Mouse (Mus musculus): ENCODE data around the gene Ddx23. TPM values are rescaled to one million over a fixed set of nuclear protein-coding genes. Genes with fewer than 3 reads are reported as not detected.
A peak's percentile ranks its signal among the peaks of the same experiment; 100 is the strongest.

Ddx23 gene
- polyA plus RNA-seq, 1 experiment from 2014 or later: 22.0 TPM

DNA sequence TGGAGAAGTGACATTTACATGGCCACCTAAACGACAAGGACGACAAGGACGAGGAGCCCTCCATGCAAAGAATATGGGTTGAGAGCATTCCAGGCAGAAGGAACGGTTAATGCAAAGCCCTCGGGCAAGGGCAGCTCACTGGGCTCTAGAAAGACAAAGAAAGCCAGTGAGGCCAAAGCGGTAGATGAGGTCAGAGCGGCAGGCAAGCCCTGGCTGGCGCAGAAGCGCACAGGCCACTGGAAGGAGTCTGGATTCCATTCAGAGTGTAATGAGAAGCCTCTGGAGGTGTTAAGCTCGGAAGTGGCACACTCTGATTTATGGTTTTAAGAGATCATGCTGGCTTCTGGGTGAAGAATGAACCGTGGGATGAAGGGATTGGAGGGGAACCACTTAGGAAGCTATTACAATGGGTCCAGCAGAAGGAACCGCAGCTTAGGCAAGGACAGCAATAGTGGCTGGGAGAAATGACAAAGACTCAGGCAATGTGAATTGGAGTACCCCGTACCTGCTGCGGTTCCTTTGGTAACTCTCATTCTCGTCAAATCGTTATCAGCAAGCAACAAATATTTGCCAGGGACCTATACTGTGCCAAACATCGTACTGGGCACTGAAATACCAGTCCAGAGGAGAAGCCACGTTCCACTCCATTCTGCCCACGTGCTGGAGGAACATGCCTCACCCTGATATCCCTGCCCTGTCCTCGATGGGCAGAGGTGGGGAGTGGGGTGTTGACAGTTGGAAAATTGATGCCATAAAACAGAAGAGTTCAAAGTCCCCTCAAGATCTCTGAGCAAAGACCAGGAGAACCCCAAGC is 46.1 kb downstream of the Ddx23 start:
- Histone ChIP-seq H3K27ac (replicated peaks; ENCODE audit: low read depth, low read length) (no peak overlapping the region), H3K4me3 (ENCODE audit: low read depth, low read length) (no peak overlapping the region), H3K9me3 (replicated peaks; ENCODE audit: control insufficient read depth, low read length) (no peaks in the 10 kb centered on the region), H3K27me3 (ENCODE audit: control insufficient read depth, insufficient read depth, low read length) (no peaks in the 10 kb centered on the region), H3K4me2 (ENCODE audit: low read depth, low read length) (peak overlapping the region; percentile 2; the same call in 1 of the 2 replicates), H3K4me1 (ENCODE audit: control insufficient read depth, insufficient read depth, low read length) (no peaks in the 10 kb centered on the region; the same call in 1 of the 2 replicates), H3K36me3 (replicated peaks; ENCODE audit: control insufficient read depth, insufficient read depth, low read depth, low read length) (no peaks in the 10 kb centered on the region), H3K9ac (replicated peaks; ENCODE audit: low read length) (0 out of 2 replicates have a peak overlapping the region, but pooled peaks have one; percentile 7)
- DNase-seq (ENCODE audit: low spot score): peak; percentile 28
- no peak for ATAC-seq (replicated peaks; ENCODE audit: insufficient number of reproducible peaks, low FRiP score, low TSS enrichment, low read depth)
- WGBS: 32% methylated on average over 20 of the region's 20 CpGs

DNA sequence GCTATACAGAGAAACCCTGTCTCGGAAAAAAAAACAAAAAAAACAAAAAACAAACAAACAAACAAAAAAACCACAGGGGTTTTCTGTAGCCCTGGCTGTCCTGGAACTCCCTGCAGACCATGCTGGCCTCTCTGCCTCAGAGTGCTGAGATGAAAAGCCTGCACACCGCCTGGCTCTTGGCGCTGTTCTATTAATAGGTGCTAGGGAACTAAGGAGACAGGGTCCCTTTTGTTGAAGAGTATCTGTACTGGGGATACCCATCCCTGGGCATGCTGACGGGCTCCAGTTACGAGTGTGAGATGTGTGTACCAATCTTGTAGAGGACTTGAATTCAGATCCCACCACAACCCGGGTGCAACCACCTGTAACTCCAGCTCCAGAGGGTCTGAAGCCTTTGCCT is 46.9 kb downstream of the Ddx23 start:
- H3K27me3 ChIP-seq (ENCODE audit: control insufficient read depth, insufficient read depth, low read length): no peaks in the 10 kb centered on the region
- no peaks in the 10 kb centered on the region for H3K36me3 ChIP-seq (replicated peaks; ENCODE audit: control insufficient read depth, insufficient read depth, low read depth, low read length)
- H3K4me3 ChIP-seq (ENCODE audit: low read depth, low read length): no peak overlapping the region
- H3K27ac ChIP-seq (replicated peaks; ENCODE audit: low read depth, low read length): no peak overlapping the region
- H3K4me1 ChIP-seq (ENCODE audit: control insufficient read depth, insufficient read depth, low read length): no peaks in the 10 kb centered on the region; the same call in 1 of the 2 replicates
- ATAC-seq (replicated peaks; ENCODE audit: insufficient number of reproducible peaks, low FRiP score, low TSS enrichment, low read depth) (no peak), DNase-seq (ENCODE audit: low spot score) (no peak)
- no peak overlapping the region for H3K4me2 ChIP-seq (ENCODE audit: low read depth, low read length)
- H3K9ac ChIP-seq (replicated peaks; ENCODE audit: low read length): no peak overlapping the region
- 60% methylated on average over 6 of the region's 6 CpGs for WGBS
- H3K9me3 ChIP-seq (replicated peaks; ENCODE audit: control insufficient read depth, low read length): no peaks in the 10 kb centered on the region

DNA sequence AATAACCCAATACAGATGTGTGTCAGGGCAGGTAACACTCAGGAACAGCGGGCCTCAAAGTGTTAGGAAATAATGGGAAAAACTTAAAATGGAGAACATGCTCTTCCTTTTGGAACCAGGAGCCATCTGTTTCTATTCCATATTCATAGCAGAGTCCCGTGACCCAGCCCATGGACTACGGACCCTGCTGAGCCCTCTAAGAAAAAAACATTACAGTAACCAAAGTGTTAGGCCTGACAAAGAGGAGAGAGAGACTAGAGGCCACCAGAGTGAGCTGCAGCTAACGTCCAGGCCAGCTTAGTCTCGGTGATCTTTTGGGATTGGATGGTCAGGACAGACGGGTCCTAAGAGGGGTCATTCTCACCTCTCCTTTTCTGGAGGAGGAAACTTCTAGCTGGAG is 47.7 kb downstream of the Ddx23 start:
- Histone ChIP-seq H3K27me3 (ENCODE audit: control insufficient read depth, insufficient read depth, low read length) (no peaks in the 10 kb centered on the region), H3K27ac (replicated peaks; ENCODE audit: low read depth, low read length) (no peak overlapping the region), H3K4me2 (ENCODE audit: low read depth, low read length) (no peak overlapping the region), H3K36me3 (replicated peaks; ENCODE audit: control insufficient read depth, insufficient read depth, low read depth, low read length) (no peaks in the 10 kb centered on the region), H3K9ac (replicated peaks; ENCODE audit: low read length) (no peak overlapping the region), H3K4me1 (ENCODE audit: control insufficient read depth, insufficient read depth, low read length) (no peaks in the 10 kb centered on the region; the same call in none of the 2 replicates), H3K9me3 (replicated peaks; ENCODE audit: control insufficient read depth, low read length) (no peaks in the 10 kb centered on the region), H3K4me3 (ENCODE audit: low read depth, low read length) (no peak overlapping the region)
- DNase-seq (ENCODE audit: low spot score) (no peak), ATAC-seq (replicated peaks; ENCODE audit: insufficient number of reproducible peaks, low FRiP score, low TSS enrichment, low read depth) (no peak)
- 53% methylated on average over 6 of the region's 6 CpGs for WGBS

DNA sequence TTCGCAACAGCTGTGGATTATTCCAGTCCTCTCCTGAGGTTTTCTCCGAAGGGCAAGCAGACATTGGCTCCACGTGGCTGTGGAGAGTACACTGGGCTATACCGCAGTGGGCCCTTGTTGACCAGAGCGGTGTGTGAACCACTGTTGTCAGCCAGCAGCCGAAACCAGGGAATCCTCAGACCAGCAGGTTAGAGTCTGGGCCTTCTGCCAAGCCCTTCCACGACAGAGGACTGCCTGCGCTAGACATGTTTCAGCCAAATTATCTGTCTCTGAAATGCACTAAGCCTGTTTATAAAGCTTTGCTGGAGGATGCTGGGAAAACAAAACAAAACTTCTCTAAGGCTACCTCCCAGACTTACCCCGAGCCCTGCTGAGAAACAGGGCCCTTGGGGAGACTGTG is 48.1 kb downstream of the Ddx23 start:
- ATAC-seq (replicated peaks; ENCODE audit: insufficient number of reproducible peaks, low FRiP score, low TSS enrichment, low read depth) (no peak), DNase-seq (ENCODE audit: low spot score) (no peak)
- Histone ChIP-seq H3K27me3 (ENCODE audit: control insufficient read depth, insufficient read depth, low read length) (no peaks in the 10 kb centered on the region), H3K4me3 (ENCODE audit: low read depth, low read length) (no peak overlapping the region), H3K9ac (replicated peaks; ENCODE audit: low read length) (no peak overlapping the region), H3K36me3 (replicated peaks; ENCODE audit: control insufficient read depth, insufficient read depth, low read depth, low read length) (no peaks in the 10 kb centered on the region), H3K4me2 (ENCODE audit: low read depth, low read length) (no peak overlapping the region), H3K9me3 (replicated peaks; ENCODE audit: control insufficient read depth, low read length) (no peaks in the 10 kb centered on the region), H3K4me1 (ENCODE audit: control insufficient read depth, insufficient read depth, low read length) (no peaks in the 10 kb centered on the region; the same call in none of the 2 replicates), H3K27ac (replicated peaks; ENCODE audit: low read depth, low read length) (no peak overlapping the region)
- WGBS: 61% methylated on average over 9 of the region's 9 CpGs

DNA sequence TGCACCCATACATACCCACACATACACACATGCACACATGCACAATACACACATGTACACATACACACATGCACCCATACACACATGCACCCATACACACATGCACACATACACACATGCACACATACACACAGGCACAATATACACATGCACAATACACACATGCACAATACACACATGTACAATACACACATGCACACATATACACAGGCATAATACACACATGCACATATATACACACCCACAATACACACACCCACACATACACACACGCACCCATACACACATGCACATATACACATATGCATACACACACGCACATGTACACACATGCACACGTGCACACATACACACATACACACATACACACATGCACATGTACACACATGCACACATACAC is 50.5 kb downstream of the Ddx23 start:
- no peak overlapping the region for H3K9ac ChIP-seq (replicated peaks; ENCODE audit: low read length)
- no peak overlapping the region for H3K27ac ChIP-seq (replicated peaks; ENCODE audit: low read depth, low read length)
- DNase-seq (ENCODE audit: low spot score) (no peak), ATAC-seq (replicated peaks; ENCODE audit: insufficient number of reproducible peaks, low FRiP score, low TSS enrichment, low read depth) (no peak)
- no peak overlapping the region for H3K4me2 ChIP-seq (ENCODE audit: low read depth, low read length)
- no peaks in the 10 kb centered on the region for H3K36me3 ChIP-seq (replicated peaks; ENCODE audit: control insufficient read depth, insufficient read depth, low read depth, low read length)
- H3K4me1 ChIP-seq (ENCODE audit: control insufficient read depth, insufficient read depth, low read length): peaks cover 2% of the 10 kb centered on the region
- no peaks in the 10 kb centered on the region for H3K9me3 ChIP-seq (replicated peaks; ENCODE audit: control insufficient read depth, low read length)
- 93% methylated on average over 3 of the region's 3 CpGs for WGBS
- H3K4me3 ChIP-seq (ENCODE audit: low read depth, low read length): no peak overlapping the region
- no peaks in the 10 kb centered on the region for H3K27me3 ChIP-seq (ENCODE audit: control insufficient read depth, insufficient read depth, low read length)

DNA sequence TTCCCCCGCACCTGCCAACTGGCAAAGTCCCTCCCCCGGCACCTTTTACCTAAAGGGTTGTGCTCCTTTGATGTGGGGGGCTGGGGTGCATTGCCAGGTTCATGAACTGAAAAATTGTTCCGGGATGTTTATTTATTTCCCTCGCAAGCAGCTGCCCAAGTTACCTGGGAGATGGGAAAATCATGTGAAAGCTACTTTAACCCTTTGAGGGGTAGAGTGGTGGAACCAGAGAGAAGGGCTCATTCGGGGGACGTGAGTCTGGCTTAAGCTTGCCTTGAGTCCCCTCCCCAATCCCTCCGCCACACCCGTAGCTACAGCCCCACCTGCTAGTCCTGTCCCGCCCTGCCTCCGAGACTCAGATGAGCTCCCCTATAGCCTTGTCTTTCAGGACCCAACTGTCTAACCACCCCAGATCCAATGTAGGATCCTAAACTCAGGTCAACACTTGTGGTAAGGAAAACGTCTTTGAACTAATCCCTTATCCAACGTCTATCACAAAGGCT is 52.5 kb downstream of the Ddx23 start:
- Histone ChIP-seq H3K9ac (replicated peaks; ENCODE audit: low read length) (peak overlapping the region; percentile 90), H3K27ac (replicated peaks; ENCODE audit: low read depth, low read length) (peak overlapping the region; percentile 71), H3K4me2 (ENCODE audit: low read depth, low read length) (peak overlapping the region; percentile 92), H3K4me1 (ENCODE audit: control insufficient read depth, insufficient read depth, low read length) (peaks cover 2% of the 10 kb centered on the region; the same call in 1 of the 2 replicates), H3K36me3 (replicated peaks; ENCODE audit: control insufficient read depth, insufficient read depth, low read depth, low read length) (no peaks in the 10 kb centered on the region), H3K9me3 (replicated peaks; ENCODE audit: control insufficient read depth, low read length) (no peaks in the 10 kb centered on the region), H3K4me3 (ENCODE audit: low read depth, low read length) (peak overlapping the region; percentile 87), H3K27me3 (ENCODE audit: control insufficient read depth, insufficient read depth, low read length) (no peaks in the 10 kb centered on the region)
- DNase-seq (ENCODE audit: low spot score): peak; percentile 56
- ATAC-seq (replicated peaks; ENCODE audit: insufficient number of reproducible peaks, low FRiP score, low TSS enrichment, low read depth): no peak
- 2% methylated on average over 12 of the region's 12 CpGs for WGBS

DNA sequence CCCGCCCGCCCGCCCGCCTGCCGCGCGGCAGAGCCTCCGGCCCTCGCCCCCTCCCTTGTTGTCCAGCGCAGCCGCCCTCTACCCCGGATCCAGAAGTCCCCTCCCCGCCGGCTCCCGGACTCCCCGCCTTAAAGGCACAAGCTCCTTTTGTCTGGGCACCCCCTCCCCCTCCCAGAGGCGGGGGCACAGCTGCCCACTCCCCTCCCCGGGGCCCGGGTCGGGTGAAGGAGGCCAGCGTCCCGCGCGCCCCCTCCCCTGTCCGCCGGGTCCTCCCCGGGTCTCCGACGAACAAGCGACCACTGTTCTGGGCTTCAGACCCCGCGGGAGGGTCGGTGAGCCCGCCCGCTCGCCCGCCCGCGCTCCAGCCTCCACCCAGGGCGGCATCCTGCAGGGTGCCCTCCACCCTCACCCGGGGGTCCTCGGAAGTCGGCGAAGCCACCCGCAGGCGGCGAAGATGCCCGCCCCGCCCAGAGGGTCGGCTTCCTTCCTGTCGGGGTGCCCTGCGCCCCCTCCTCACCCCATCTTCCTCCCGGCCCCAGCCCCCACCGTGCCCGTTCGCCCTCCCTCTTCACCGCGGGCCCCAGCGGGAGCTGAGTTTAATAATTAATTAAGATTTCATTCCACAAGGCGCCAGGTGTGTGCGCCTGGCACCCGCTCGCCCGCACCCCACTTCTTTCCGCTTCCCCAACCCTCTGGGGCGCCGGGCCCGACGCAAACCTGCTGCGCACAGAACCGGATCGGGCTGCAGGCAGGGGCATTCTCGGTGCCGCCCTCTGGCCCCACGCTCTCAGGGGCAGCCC is 53.2 kb downstream of the Ddx23 start, which contains the start of gene Adcy6:
Gene Adcy6, minus strand, starts transcription at position 746 of the 800 bp plus-strand sequence.
- no peaks in the 10 kb centered on the region for H3K36me3 ChIP-seq (replicated peaks; ENCODE audit: control insufficient read depth, insufficient read depth, low read depth, low read length)
- peak within 1 kb of the TSS; percentile 90 for H3K9ac ChIP-seq (replicated peaks; ENCODE audit: low read length)
- ATAC-seq (replicated peaks; ENCODE audit: insufficient number of reproducible peaks, low FRiP score, low TSS enrichment, low read depth): peak; percentile 84
- peak within 1 kb of the TSS; percentile 92 for H3K4me2 ChIP-seq (ENCODE audit: low read depth, low read length)
- peak within 1 kb of the TSS; percentile 87 for H3K4me3 ChIP-seq (ENCODE audit: low read depth, low read length)
- H3K27me3 ChIP-seq (ENCODE audit: control insufficient read depth, insufficient read depth, low read length): no peaks in the 10 kb centered on the region
- H3K9me3 ChIP-seq (replicated peaks; ENCODE audit: control insufficient read depth, low read length): no peaks in the 10 kb centered on the region
- peak; percentile 90 for DNase-seq (ENCODE audit: low spot score)
- under 1% methylated on average over 57 of the region's 75 CpGs for WGBS
- H3K4me1 ChIP-seq (ENCODE audit: control insufficient read depth, insufficient read depth, low read length): peaks cover 2% of the 10 kb centered on the region; the same call in 1 of the 2 replicates
- peak within 1 kb of the TSS; percentile 71 for H3K27ac ChIP-seq (replicated peaks; ENCODE audit: low read depth, low read length)
